Mouse (Mus musculus) hindbrain, embryonic 11.5 days (tissue): ENCODE measurements at regions not wholly inside any gene's neighbourhood (a gene's known extent, or its start where the extent isn't known, plus 50 kb on each side); places are given as distances from the start of the nearest gene placed in this dataset.

Experiments
- ATAC-seq: fragments of 200-750 bp; cut with Nextera tagmentation; 2 replicates; pipeline ENCODE4 v1.8.0; 2017; ENCODE audit warnings: mild to moderate bottlenecking, moderate TSS enrichment, moderate library complexity; ENCODE audit not compliant: low FRiP score
- DNase-seq: peaks from one replicate; pipeline ENCODE4 v3.0.0-alpha.2; 2015; ENCODE audit warnings: low spot score
- H3K27ac ChIP-seq: fragments of 300-500 bp; sonication (generic); 2 replicates; pipeline ENCODE4 v1.5.1; 2014; ENCODE audit warnings: mild to moderate bottlenecking, low read depth, low read length
- H3K27me3 ChIP-seq: fragments of 300-500 bp; sonication (generic); 2 replicates; pipeline ENCODE4 v1.6.1; 2014; ENCODE audit warnings: mild to moderate bottlenecking, low read length, moderate library complexity, mixed read lengths; ENCODE audit not compliant: control insufficient read depth, insufficient read depth
- H3K36me3 ChIP-seq: fragments of 300-500 bp; sonication (generic); 2 replicates; pipeline ENCODE4 v1.6.1; 2014; ENCODE audit warnings: mild to moderate bottlenecking, low read length, moderate library complexity, mixed read lengths; ENCODE audit not compliant: control insufficient read depth, insufficient read depth
- H3K4me1 ChIP-seq: fragments of 300-500 bp; sonication (generic); replicated peaks from 2 replicates; pipeline ENCODE4 v1.6.1; 2014; ENCODE audit warnings: low read length, mixed read lengths; ENCODE audit not compliant: control insufficient read depth, insufficient read depth
- H3K4me2 ChIP-seq: fragments of 300-500 bp; sonication (generic); replicated peaks from 2 replicates; pipeline ENCODE4 v1.6.1; 2014; ENCODE audit warnings: mild to moderate bottlenecking, low read depth, low read length
- H3K4me3 ChIP-seq: fragments of 300-500 bp; sonication (generic); 2 replicates; pipeline ENCODE4 v1.5.1; 2014; ENCODE audit warnings: low read depth, low read length
- H3K9ac ChIP-seq: fragments of 300-500 bp; sonication (generic); 2 replicates; pipeline ENCODE4 v1.6.1; 2014; ENCODE audit warnings: low read depth, low read length
- H3K9me3 ChIP-seq: fragments of 300-500 bp; sonication (generic); 2 replicates; pipeline ENCODE4 v1.6.1; 2016; ENCODE audit warnings: low read length; ENCODE audit not compliant: control insufficient read depth
- WGBS: fragments of 180-500 bp; shearing (Covaris S2); extraction: QIAGEN DNeasy Blood & Tissue Kit; methylation state at CpG from one replicate; pipeline ENCODE4 v1.1.7; 2014; 5-methylcytosine and 5-hydroxymethylcytosine counted together

GRCm38 (mm10) chr4:89621260-89621659 lies 58.0 kb upstream of the Dmrta1 start:
- DNase-seq (no peak), ATAC-seq (no peak)
- Histone ChIP-seq H3K27ac (no peak overlapping the region), H3K4me3 (no peak overlapping the region), H3K4me2 (no peak overlapping the region), H3K9me3 (no peaks in the 10 kb centered on the region), H3K27me3 (no peaks in the 10 kb centered on the region), H3K4me1 (no peaks in the 10 kb centered on the region), H3K9ac (no peak overlapping the region), H3K36me3 (no peaks in the 10 kb centered on the region)
- WGBS: 82% methylated on average over 7 of the region's 7 CpGs

- ATAC-seq (no peak), DNase-seq (no peak)
- Histone ChIP-seq H3K36me3 (no peaks in the 10 kb centered on the region), H3K4me3 (no peak overlapping the region), H3K27me3 (no peaks in the 10 kb centered on the region), H3K9me3 (no peaks in the 10 kb centered on the region), H3K4me1 (no peaks in the 10 kb centered on the region), H3K4me2 (no peak overlapping the region), H3K9ac (no peak overlapping the region), H3K27ac (no peak overlapping the region)
- WGBS: 52% methylated on average over 1 of the region's 1 CpGs
Observed at GRCm38 (mm10) chr4:89604721-89605120, 74.5 kb upstream of the Dmrta1 start.

- Histone ChIP-seq H3K27ac (no peak overlapping the region), H3K27me3 (no peaks in the 10 kb centered on the region), H3K36me3 (no peaks in the 10 kb centered on the region), H3K4me1 (no peaks in the 10 kb centered on the region), H3K4me2 (no peak overlapping the region), H3K4me3 (no peak overlapping the region), H3K9me3 (no peaks in the 10 kb centered on the region), H3K9ac (no peak overlapping the region)
- ATAC-seq (peak; percentile 71; the same call in 1 of the 2 replicates), DNase-seq (peak; percentile 61)
- 24% methylated on average over 10 of the region's 10 CpGs for WGBS
Observed at GRCm38 (mm10) chr4:89575529-89575928, 103.7 kb upstream of the Dmrta1 start.

GRCm38 (mm10) chr4:89554711-89555466 lies 124.3 kb upstream of the Dmrta1 start:
- no peak overlapping the region for H3K9ac ChIP-seq
- H3K27ac ChIP-seq: no peak overlapping the region
- H3K9me3 ChIP-seq: no peaks in the 10 kb centered on the region
- no peak for DNase-seq
- H3K4me2 ChIP-seq: no peak overlapping the region
- 85% methylated on average over 7 of the region's 7 CpGs for WGBS
- no peaks in the 10 kb centered on the region for H3K27me3 ChIP-seq
- no peaks in the 10 kb centered on the region for H3K4me1 ChIP-seq
- ATAC-seq: no peak
- no peak overlapping the region for H3K4me3 ChIP-seq
- H3K36me3 ChIP-seq: no peaks in the 10 kb centered on the region

GRCm38 (mm10) chr4:89552556-89552955 lies 126.7 kb upstream of the Dmrta1 start:
- Histone ChIP-seq H3K4me2 (no peak overlapping the region), H3K4me1 (no peaks in the 10 kb centered on the region), H3K27ac (no peak overlapping the region), H3K9me3 (no peaks in the 10 kb centered on the region), H3K36me3 (no peaks in the 10 kb centered on the region), H3K9ac (no peak overlapping the region), H3K27me3 (no peaks in the 10 kb centered on the region), H3K4me3 (no peak overlapping the region)
- DNase-seq (no peak), ATAC-seq (no peak)
- 78% methylated on average over 6 of the region's 6 CpGs for WGBS

GRCm38 (mm10) chr4:89550515-89550914 lies 128.7 kb upstream of the Dmrta1 start:
- Histone ChIP-seq H3K4me1 (no peaks in the 10 kb centered on the region), H3K9me3 (no peaks in the 10 kb centered on the region), H3K4me3 (no peak overlapping the region), H3K9ac (no peak overlapping the region), H3K27me3 (no peaks in the 10 kb centered on the region), H3K36me3 (no peaks in the 10 kb centered on the region), H3K4me2 (no peak overlapping the region), H3K27ac (no peak overlapping the region)
- no peak for ATAC-seq
- no peak for DNase-seq
- WGBS: 79% methylated on average over 2 of the region's 2 CpGs

GRCm38 (mm10) chr4:89532462-89532861 lies 146.8 kb upstream of the Dmrta1 start:
- WGBS: 17% methylated on average over 4 of the region's 4 CpGs
- DNase-seq (peak; percentile 62), ATAC-seq (peak; percentile 33; the same call in 1 of the 2 replicates)
- H3K9me3 ChIP-seq: no peaks in the 10 kb centered on the region
- no peaks in the 10 kb centered on the region for H3K4me1 ChIP-seq
- no peak overlapping the region for H3K4me2 ChIP-seq
- H3K27ac ChIP-seq: no peak overlapping the region
- no peak overlapping the region for H3K9ac ChIP-seq
- H3K27me3 ChIP-seq: no peaks in the 10 kb centered on the region
- no peaks in the 10 kb centered on the region for H3K36me3 ChIP-seq
- H3K4me3 ChIP-seq: no peak overlapping the region

- no peaks in the 10 kb centered on the region for H3K36me3 ChIP-seq
- 89% methylated on average over 5 of the region's 5 CpGs for WGBS
- H3K27ac ChIP-seq: no peak overlapping the region
- H3K4me2 ChIP-seq: no peak overlapping the region
- H3K4me3 ChIP-seq: no peak overlapping the region
- no peak overlapping the region for H3K9ac ChIP-seq
- H3K4me1 ChIP-seq: no peaks in the 10 kb centered on the region
- no peaks in the 10 kb centered on the region for H3K9me3 ChIP-seq
- H3K27me3 ChIP-seq: no peaks in the 10 kb centered on the region
- no peak for ATAC-seq
- DNase-seq: no peak
Observed at GRCm38 (mm10) chr4:89530050-89530911, 149.0 kb upstream of the Dmrta1 start.
